Mouse (Mus musculus): ENCODE measurements around the gene Epha7. TPM values are rescaled to one million over a fixed set of nuclear protein-coding genes. Genes with fewer than 3 reads are reported as not detected.

The Epha7 gene
- polyA plus RNA-seq, 1 experiment from 2014 or later: 28.3 TPM

DNA sequence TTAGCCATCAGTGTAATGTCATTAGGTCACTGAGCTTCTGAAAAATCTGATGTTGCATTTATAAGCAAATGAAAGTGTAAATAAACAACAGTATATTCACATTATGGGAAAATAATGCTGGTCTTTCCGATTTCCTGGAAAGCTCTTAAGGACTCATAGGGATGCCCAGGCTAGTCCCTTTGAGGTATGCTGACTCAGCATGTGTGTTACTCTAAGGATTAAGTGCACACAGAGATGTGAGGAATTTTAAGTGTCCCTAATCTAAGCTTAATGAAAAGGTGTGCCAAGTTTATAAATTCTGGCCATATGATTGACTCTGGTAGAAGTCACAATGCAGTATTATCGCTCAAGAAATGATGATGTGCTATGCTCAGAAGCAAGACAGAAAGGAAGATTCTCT is 127.8 kb downstream of the Epha7 start:
- 96% methylated on average over 2 of the region's 2 CpGs for WGBS
- H3K27ac ChIP-seq (ENCODE audit: low read length): no peak overlapping the region
- no peak overlapping the region for H3K9ac ChIP-seq (replicated peaks; ENCODE audit: low read depth, low read length)
- no peaks in the 10 kb centered on the region for H3K36me3 ChIP-seq (ENCODE audit: control insufficient read depth, insufficient read depth, low read length)
- H3K4me3 ChIP-seq (ENCODE audit: low read depth, low read length): no peak overlapping the region
- H3K27me3 ChIP-seq (ENCODE audit: control insufficient read depth, insufficient read depth, low read length): no peaks in the 10 kb centered on the region
- no peak for ATAC-seq (ENCODE audit: insufficient number of reproducible peaks, insufficient read depth, low FRiP score, low read depth)
- no peak overlapping the region for H3K4me2 ChIP-seq (replicated peaks; ENCODE audit: low read depth, low read length)
- no peaks in the 10 kb centered on the region for H3K9me3 ChIP-seq (ENCODE audit: control insufficient read depth, low read depth, low read length)
- no peaks in the 10 kb centered on the region for H3K4me1 ChIP-seq (ENCODE audit: control insufficient read depth, insufficient read depth, low read length)

GRCm38 (mm10) chr4:28944237-28944636 is 131.3 kb downstream of the Epha7 start:
- Histone ChIP-seq H3K9me3 (ENCODE audit: control insufficient read depth, low read depth, low read length) (no peaks in the 10 kb centered on the region), H3K36me3 (ENCODE audit: control insufficient read depth, insufficient read depth, low read length) (no peaks in the 10 kb centered on the region), H3K4me2 (replicated peaks; ENCODE audit: low read depth, low read length) (no peak overlapping the region), H3K27me3 (ENCODE audit: control insufficient read depth, insufficient read depth, low read length) (no peaks in the 10 kb centered on the region), H3K9ac (replicated peaks; ENCODE audit: low read depth, low read length) (no peak overlapping the region), H3K4me1 (ENCODE audit: control insufficient read depth, insufficient read depth, low read length) (no peaks in the 10 kb centered on the region), H3K4me3 (ENCODE audit: low read depth, low read length) (no peak overlapping the region), H3K27ac (ENCODE audit: low read length) (no peak overlapping the region)
- ATAC-seq (ENCODE audit: insufficient number of reproducible peaks, insufficient read depth, low FRiP score, low read depth): no peak
- WGBS: 86% methylated on average over 6 of the region's 6 CpGs

- Histone ChIP-seq H3K4me3 (ENCODE audit: low read depth, low read length) (no peak overlapping the region), H3K9me3 (ENCODE audit: control insufficient read depth, low read depth, low read length) (no peaks in the 10 kb centered on the region), H3K27me3 (ENCODE audit: control insufficient read depth, insufficient read depth, low read length) (no peaks in the 10 kb centered on the region), H3K4me2 (replicated peaks; ENCODE audit: low read depth, low read length) (no peak overlapping the region), H3K4me1 (ENCODE audit: control insufficient read depth, insufficient read depth, low read length) (no peaks in the 10 kb centered on the region), H3K36me3 (ENCODE audit: control insufficient read depth, insufficient read depth, low read length) (no peaks in the 10 kb centered on the region), H3K9ac (replicated peaks; ENCODE audit: low read depth, low read length) (no peak overlapping the region), H3K27ac (ENCODE audit: low read length) (no peak overlapping the region)
- no peak for ATAC-seq (ENCODE audit: insufficient number of reproducible peaks, insufficient read depth, low FRiP score, low read depth)
- 90% methylated on average over 9 of the region's 9 CpGs for WGBS
Measured at GRCm38 (mm10) chr4:28960889-28961560, 148.1 kb downstream of the Epha7 start.

DNA sequence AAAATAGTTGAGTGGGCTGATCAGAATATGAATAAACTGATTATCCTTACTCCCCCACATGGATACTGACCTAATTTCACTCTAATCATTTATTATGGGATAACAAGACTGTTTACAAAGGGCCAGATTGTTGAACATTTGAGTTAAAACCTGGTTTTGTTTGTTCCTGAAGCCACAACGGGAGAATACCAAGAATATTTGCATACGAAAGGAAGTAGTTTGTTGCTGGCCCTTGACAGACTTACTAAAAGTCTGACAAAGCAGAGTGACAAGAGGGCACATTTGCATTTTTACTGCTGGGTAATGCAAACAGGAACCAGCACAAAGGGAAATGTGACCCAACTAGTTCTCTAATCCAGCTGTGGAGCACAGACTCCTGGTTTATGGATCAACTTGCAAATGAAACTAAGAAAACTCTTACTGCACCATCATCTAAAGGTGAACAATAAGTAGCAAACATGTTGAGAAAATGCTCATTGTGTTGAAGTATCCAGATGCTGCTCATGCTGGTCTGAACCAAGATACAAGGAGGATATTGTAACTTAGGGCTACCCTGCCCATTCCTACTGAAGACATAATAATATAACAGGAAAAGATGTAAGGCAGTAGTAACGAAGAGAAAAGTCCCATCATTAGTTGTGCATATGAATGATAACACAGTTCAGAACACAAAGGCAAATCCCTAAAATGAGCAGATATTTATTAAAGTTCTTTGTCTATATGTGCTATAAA is 154.8 kb downstream of the Epha7 start:
- Histone ChIP-seq H3K4me1 (ENCODE audit: control insufficient read depth, insufficient read depth, low read length) (no peaks in the 10 kb centered on the region), H3K36me3 (ENCODE audit: control insufficient read depth, insufficient read depth, low read length) (no peaks in the 10 kb centered on the region), H3K27me3 (ENCODE audit: control insufficient read depth, insufficient read depth, low read length) (no peaks in the 10 kb centered on the region), H3K9me3 (ENCODE audit: control insufficient read depth, low read depth, low read length) (no peaks in the 10 kb centered on the region), H3K27ac (ENCODE audit: low read length) (no peak overlapping the region), H3K9ac (replicated peaks; ENCODE audit: low read depth, low read length) (no peak overlapping the region), H3K4me3 (ENCODE audit: low read depth, low read length) (no peak overlapping the region), H3K4me2 (replicated peaks; ENCODE audit: low read depth, low read length) (no peak overlapping the region)
- WGBS: 63% methylated on average over 3 of the region's 3 CpGs
- ATAC-seq (ENCODE audit: insufficient number of reproducible peaks, insufficient read depth, low FRiP score, low read depth): no peak

GRCm38 (mm10) chr4:28998462-28999286 is 185.7 kb downstream of the Epha7 start:
- WGBS: 40% methylated on average over 3 of the region's 3 CpGs
- ATAC-seq (ENCODE audit: insufficient number of reproducible peaks, insufficient read depth, low FRiP score, low read depth): no peak
- H3K4me1 ChIP-seq (ENCODE audit: control insufficient read depth, insufficient read depth, low read length): no peaks in the 10 kb centered on the region
- no peak overlapping the region for H3K9ac ChIP-seq (replicated peaks; ENCODE audit: low read depth, low read length)
- H3K36me3 ChIP-seq (ENCODE audit: control insufficient read depth, insufficient read depth, low read length): no peaks in the 10 kb centered on the region
- H3K27ac ChIP-seq (ENCODE audit: low read length): no peak overlapping the region
- H3K9me3 ChIP-seq (ENCODE audit: control insufficient read depth, low read depth, low read length): no peaks in the 10 kb centered on the region
- H3K27me3 ChIP-seq (ENCODE audit: control insufficient read depth, insufficient read depth, low read length): no peaks in the 10 kb centered on the region
- H3K4me3 ChIP-seq (ENCODE audit: low read depth, low read length): no peak overlapping the region
- no peak overlapping the region for H3K4me2 ChIP-seq (replicated peaks; ENCODE audit: low read depth, low read length)

- Histone ChIP-seq H3K36me3 (ENCODE audit: control insufficient read depth, insufficient read depth, low read length) (no peaks in the 10 kb centered on the region), H3K4me2 (replicated peaks; ENCODE audit: low read depth, low read length) (no peak overlapping the region), H3K4me3 (ENCODE audit: low read depth, low read length) (no peak overlapping the region), H3K27ac (ENCODE audit: low read length) (no peak overlapping the region), H3K9me3 (ENCODE audit: control insufficient read depth, low read depth, low read length) (no peaks in the 10 kb centered on the region), H3K9ac (replicated peaks; ENCODE audit: low read depth, low read length) (no peak overlapping the region), H3K27me3 (ENCODE audit: control insufficient read depth, insufficient read depth, low read length) (no peaks in the 10 kb centered on the region), H3K4me1 (ENCODE audit: control insufficient read depth, insufficient read depth, low read length) (no peaks in the 10 kb centered on the region)
- WGBS: 72% methylated on average over 2 of the region's 2 CpGs
- no peak for ATAC-seq (ENCODE audit: insufficient number of reproducible peaks, insufficient read depth, low FRiP score, low read depth)
Measured at GRCm38 (mm10) chr4:28999287-28999595, 186.3 kb downstream of the Epha7 start.

DNA sequence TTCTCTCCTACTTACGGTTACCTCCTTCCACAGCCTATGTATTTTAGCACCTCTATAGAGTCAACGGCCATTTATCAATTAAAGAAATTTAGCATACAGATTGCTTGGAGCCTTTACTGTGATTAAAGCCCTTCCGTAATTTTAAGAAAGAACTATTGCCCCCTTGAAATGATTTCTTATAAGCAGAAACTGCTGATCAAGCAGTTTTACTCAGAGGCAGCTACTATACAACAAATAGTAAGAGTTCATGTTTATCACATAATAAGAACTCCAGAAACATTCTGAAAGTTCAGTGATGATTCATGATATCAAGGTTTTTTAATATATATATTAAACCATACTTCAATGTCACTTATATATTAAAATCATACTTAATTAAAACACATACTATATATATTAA is 197.4 kb downstream of the Epha7 start:
- H3K4me1 ChIP-seq (ENCODE audit: control insufficient read depth, insufficient read depth, low read length): no peaks in the 10 kb centered on the region
- no peak overlapping the region for H3K4me2 ChIP-seq (replicated peaks; ENCODE audit: low read depth, low read length)
- no peaks in the 10 kb centered on the region for H3K27me3 ChIP-seq (ENCODE audit: control insufficient read depth, insufficient read depth, low read length)
- H3K27ac ChIP-seq (ENCODE audit: low read length): no peak overlapping the region
- no peaks in the 10 kb centered on the region for H3K9me3 ChIP-seq (ENCODE audit: control insufficient read depth, low read depth, low read length)
- 93% methylated on average over 3 of the region's 3 CpGs for WGBS
- H3K9ac ChIP-seq (replicated peaks; ENCODE audit: low read depth, low read length): no peak overlapping the region
- no peak for ATAC-seq (ENCODE audit: insufficient number of reproducible peaks, insufficient read depth, low FRiP score, low read depth)
- no peak overlapping the region for H3K4me3 ChIP-seq (ENCODE audit: low read depth, low read length)
- no peaks in the 10 kb centered on the region for H3K36me3 ChIP-seq (ENCODE audit: control insufficient read depth, insufficient read depth, low read length)
